Mouse (Mus musculus) myocyte (in vitro differentiated cells): ENCODE results near the gene Calhm1. TPM values are rescaled to one million over a fixed set of nuclear protein-coding genes. Genes with fewer than 3 reads are reported as not detected.

ENCODE experiments used
- H3K27me3 ChIP-seq: one replicate; pipeline ENCODE4 v1.6.1; 2011; ENCODE audit not compliant: control insufficient read depth, insufficient read depth, insufficient read length
- H3K36me3 ChIP-seq: one replicate; pipeline ENCODE4 v1.6.1; 2011; ENCODE audit not compliant: control insufficient read depth, insufficient read depth
- H3K4me2 ChIP-seq: one replicate; pipeline ENCODE4 v1.6.1; 2011; ENCODE audit warnings: low read depth, control low read depth
- H3K4me3 ChIP-seq: one replicate; pipeline ENCODE4 v1.5.1; 2011; ENCODE audit warnings: mild to moderate bottlenecking, control low read depth, moderate library complexity
- H3K79me2 ChIP-seq: one replicate; pipeline ENCODE4 v1.6.1; 2011; ENCODE audit not compliant: control insufficient read depth, insufficient read depth
- H3ac ChIP-seq: one replicate; pipeline ENCODE4 v1.6.1; 2011; ENCODE audit not compliant: control insufficient read depth, insufficient read length
- CEBPB ChIP-seq: IDR thresholded peaks from 2 replicates; pipeline ENCODE4 v1.6.1; 2011; ENCODE audit warnings: mild to moderate bottlenecking, moderate library complexity; ENCODE audit not compliant: poor library complexity, insufficient read depth, severe bottlenecking
- E2F4 ChIP-seq: IDR thresholded peaks from one replicate; pipeline ENCODE4 v1.6.1; 2011; ENCODE audit warnings: mild to moderate bottlenecking, control low read depth, moderate library complexity; ENCODE audit not compliant: insufficient read depth
- MAX ChIP-seq: IDR thresholded peaks from one replicate; pipeline ENCODE4 v1.6.1; 2011; ENCODE audit warnings: low read depth, mild to moderate bottlenecking, control low read depth
- MYOD1 ChIP-seq, 3 experiments: IDR thresholded peaks; one replicate each; pipeline ENCODE4 v1.6.1; 2011; ENCODE audit warnings: control low read depth in 2 of 3, low read depth in 2 of 3, mild to moderate bottlenecking in 2 of 3, moderate library complexity in 1 of 3; ENCODE audit not compliant: insufficient read length in 2 of 3, control insufficient read depth in 1 of 3
- MYOG ChIP-seq, 3 experiments: IDR thresholded peaks; one replicate each; pipeline ENCODE4 v1.6.1; 2011; ENCODE audit warnings: control low read depth in 2 of 3, low read depth in 2 of 3, mild to moderate bottlenecking in 2 of 3; ENCODE audit not compliant: insufficient read length in 2 of 3, control insufficient read depth in 1 of 3, insufficient read depth in 1 of 3
- POLR2A ChIP-seq: IDR thresholded peaks from one replicate; pipeline ENCODE4 v1.6.1; 2011; ENCODE audit warnings: low read depth, mild to moderate bottlenecking, control low read depth, moderate library complexity; ENCODE audit not compliant: insufficient read length
- POLR2AphosphoS2 ChIP-seq: IDR thresholded peaks from one replicate; pipeline ENCODE4 v1.6.1; 2011; ENCODE audit warnings: low read depth, control low read depth; ENCODE audit not compliant: insufficient read length
- REST ChIP-seq: IDR thresholded peaks from one replicate; pipeline ENCODE4 v1.6.1; 2011; ENCODE audit warnings: mild to moderate bottlenecking, control low read depth, moderate library complexity; ENCODE audit not compliant: insufficient read depth, insufficient read length
- SRF ChIP-seq: IDR thresholded peaks from one replicate; pipeline ENCODE4 v1.6.1; 2011; ENCODE audit warnings: low read depth; ENCODE audit not compliant: control insufficient read depth, insufficient read length
- TCF12 ChIP-seq: IDR thresholded peaks from one replicate; pipeline ENCODE4 v1.6.1; 2011; ENCODE audit warnings: mild to moderate bottlenecking, control low read depth; ENCODE audit not compliant: poor library complexity, insufficient read depth, severe bottlenecking
- TCF3 ChIP-seq: IDR thresholded peaks from one replicate; pipeline ENCODE4 v1.6.1; 2011; ENCODE audit warnings: low read depth, control low read depth; ENCODE audit not compliant: insufficient read length
- USF1 ChIP-seq: IDR thresholded peaks from one replicate; pipeline ENCODE4 v1.6.1; 2011; ENCODE audit warnings: low read depth, mild to moderate bottlenecking, control low read depth, moderate library complexity
- polyA plus RNA-seq: library from polyadenylated mRNA; unstranded; fragments of >200 nt; fragmentation: generic; extraction: Trizol; gene quantifications from one replicate; pipeline ENCODE4 v1.2.1, GENCODE M21; 2012; ENCODE audit warnings: missing spikeins

The Calhm1 gene
- polyA plus RNA-seq, 1 experiment, result not detected

DNA sequence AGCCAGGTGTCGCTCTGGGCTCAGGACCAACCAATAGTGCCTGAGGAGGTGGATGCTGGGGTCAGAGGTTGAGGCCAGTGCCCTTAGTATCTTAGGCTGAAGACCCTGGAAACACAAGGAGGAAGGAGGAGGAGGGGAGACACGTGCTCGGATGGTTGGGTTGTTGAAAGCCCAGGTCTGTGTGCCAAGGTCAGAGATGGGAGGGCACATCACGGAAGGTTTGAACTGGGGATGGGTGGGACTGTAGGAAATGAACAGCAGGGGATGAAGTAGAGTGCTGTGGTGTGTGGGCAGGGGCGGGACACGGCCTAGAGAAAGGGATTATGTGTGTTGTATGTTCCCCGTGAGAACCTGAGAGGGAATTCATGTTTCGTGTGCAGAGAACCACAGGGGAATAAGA lies 40.2 kb upstream of the Calhm1 start:
- H3ac ChIP-seq, result no peak overlapping the region

GRCm38 (mm10) chr19:47180011-47180410 lies 36.0 kb upstream of the Calhm1 start:
- H3K79me2 ChIP-seq, result peaks cover 3% of the 10 kb centered on the region
- peak overlapping the region; percentile 74 for H3K4me2 ChIP-seq
- H3ac ChIP-seq, result peak overlapping the region; percentile 10
- H3K36me3 ChIP-seq, result no peaks in the 10 kb centered on the region
- peak overlapping the region; percentile 19 for H3K4me3 ChIP-seq
- no peaks in the 10 kb centered on the region for H3K27me3 ChIP-seq
- TF ChIP-seq USF1, result no peak
- TF ChIP-seq POLR2A, result no peak
- TF ChIP-seq MAX, result no peak
- TF ChIP-seq SRF, result no peak
- no peak for TF ChIP-seq TCF12
- TF ChIP-seq CEBPB, result no peak
- no peak for TF ChIP-seq MYOG (IDR thresholded peaks at IDR 0.05; ENCODE audit: control insufficient read depth in 1 of 3, insufficient read depth in 1 of 3, insufficient read length in 2 of 3, low read depth in 2 of 3)
- TF ChIP-seq MYOD1 (IDR thresholded peaks at IDR 0.05; ENCODE audit: control insufficient read depth in 1 of 3, insufficient read length in 2 of 3, low read depth in 2 of 3), result no peak
- TF ChIP-seq REST, result no peak
- no peak for TF ChIP-seq POLR2AphosphoS2
- TF ChIP-seq E2F4, result no peak
- TF ChIP-seq TCF3, result no peak

More for the DNA sequence above, 40.2 kb upstream of the Calhm1 start:
- no peak overlapping the region for H3K4me3 ChIP-seq
- H3K27me3 ChIP-seq, result no peaks in the 10 kb centered on the region
- H3K4me2 ChIP-seq, result no peak overlapping the region
- H3K36me3 ChIP-seq, result no peaks in the 10 kb centered on the region
- TF ChIP-seq TCF12, result no peak
- TF ChIP-seq TCF3, result no peak
- TF ChIP-seq POLR2A, result no peak
- TF ChIP-seq REST, result no peak
- no peak for TF ChIP-seq USF1
- TF ChIP-seq POLR2AphosphoS2, result no peak
- TF ChIP-seq SRF, result no peak
- TF ChIP-seq MYOD1 (IDR thresholded peaks at IDR 0.05; ENCODE audit: control insufficient read depth in 1 of 3, insufficient read length in 2 of 3, low read depth in 2 of 3), result no peak
- TF ChIP-seq MYOG (IDR thresholded peaks at IDR 0.05; ENCODE audit: control insufficient read depth in 1 of 3, insufficient read depth in 1 of 3, insufficient read length in 2 of 3, low read depth in 2 of 3), result no peak
- TF ChIP-seq CEBPB, result no peak
- no peak for TF ChIP-seq E2F4
- H3K79me2 ChIP-seq, result peaks cover 3% of the 10 kb centered on the region

DNA sequence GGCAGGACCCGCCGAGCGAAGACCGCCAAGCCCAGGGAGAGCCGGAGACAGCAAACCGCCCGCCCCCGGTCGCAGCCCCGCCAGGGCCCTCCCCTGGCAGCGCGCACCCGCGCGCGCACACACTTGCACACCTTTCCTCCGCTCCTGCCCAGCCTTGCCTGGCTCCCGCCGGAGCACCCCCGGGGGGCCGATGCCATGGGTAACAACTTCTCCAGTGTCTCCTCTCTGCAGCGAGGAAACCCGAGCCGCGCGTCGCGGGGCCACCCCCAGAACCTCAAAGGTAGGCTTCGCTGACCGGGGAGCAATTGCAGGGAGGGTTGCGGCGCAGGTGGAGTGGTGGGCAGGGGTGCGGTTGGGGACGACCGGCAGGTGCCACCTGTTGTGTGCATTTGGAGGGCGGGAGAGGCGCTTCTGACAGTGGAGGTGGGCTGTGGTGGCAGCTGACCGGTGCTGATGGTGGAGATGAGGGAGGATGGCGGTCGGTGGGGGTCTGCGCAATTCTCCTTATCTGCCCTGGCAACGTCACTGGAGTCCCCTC lies 35.3 kb upstream of the Calhm1 start:
- Histone ChIP-seq H3K79me2 (peaks cover 3% of the 10 kb centered on the region), H3ac (peak overlapping the region; percentile 10), H3K36me3 (no peaks in the 10 kb centered on the region), H3K4me2 (peak overlapping the region; percentile 74), H3K27me3 (no peaks in the 10 kb centered on the region), H3K4me3 (peak overlapping the region; percentile 19)
- TF ChIP-seq POLR2AphosphoS2 (no peak), MYOD1 (IDR thresholded peaks at IDR 0.05; ENCODE audit: control insufficient read depth in 1 of 3, insufficient read length in 2 of 3, low read depth in 2 of 3) (peak in 2 of 3 experiments; percentile 58 to 85), CEBPB (no peak), POLR2A (no peak), TCF3 (no peak), REST (no peak), USF1 (no peak), SRF (no peak), E2F4 (no peak), MAX (no peak), MYOG (IDR thresholded peaks at IDR 0.05; ENCODE audit: control insufficient read depth in 1 of 3, insufficient read depth in 1 of 3, insufficient read length in 2 of 3, low read depth in 2 of 3) (peak in 2 of 3 experiments; percentile 37 to 83)

- Histone ChIP-seq H3K79me2 (peaks cover 3% of the 10 kb centered on the region), H3K36me3 (no peaks in the 10 kb centered on the region), H3ac (peak within 1 kb of the TSS; percentile 10), H3K4me2 (peak within 1 kb of the TSS; percentile 81), H3K27me3 (no peaks in the 10 kb centered on the region), H3K4me3 (peak within 1 kb of the TSS; percentile 19)
- TF ChIP-seq POLR2A (peak; percentile 41), MAX (no peak), MYOD1 (IDR thresholded peaks at IDR 0.05; ENCODE audit: control insufficient read depth in 1 of 3, insufficient read length in 2 of 3, low read depth in 2 of 3) (no peak), MYOG (IDR thresholded peaks at IDR 0.05; ENCODE audit: control insufficient read depth in 1 of 3, insufficient read depth in 1 of 3, insufficient read length in 2 of 3, low read depth in 2 of 3) (peak in 1 of 3 experiments; percentile 1)
Observed at GRCm38 (mm10) chr19:47178431-47179271, 34.6 kb upstream of the Calhm1 start, which contains the start of gene Neurl1a. TSS of gene Neurl1a (plus strand) at chr19:47178820.
